Mouse (Mus musculus): ENCODE results near the gene Gm10217.
A peak's percentile ranks its signal among the peaks of the same experiment; 100 is the strongest.

Gm10217 gene

DNA sequence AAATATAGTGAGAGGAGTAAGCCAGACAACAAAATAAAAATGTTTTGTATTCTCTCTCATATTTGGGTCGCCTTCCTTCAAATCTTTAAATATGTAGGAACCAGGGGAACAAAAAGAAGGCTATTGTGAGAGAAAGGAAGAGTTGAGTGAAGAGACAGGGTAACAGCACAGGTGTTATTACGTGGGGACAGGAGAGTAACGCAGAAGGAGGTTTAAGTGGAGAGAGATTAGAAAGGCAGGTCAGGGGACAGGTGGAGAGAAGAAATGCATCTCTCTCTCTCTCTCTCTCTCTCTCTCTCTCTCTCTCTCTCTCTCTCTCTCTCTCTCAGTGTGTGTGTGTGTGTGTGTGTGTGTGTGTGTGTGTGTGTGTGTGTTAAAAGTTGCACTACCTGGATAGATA lies at the start of gene Gm10217:
Gm10217 (plus strand) TSS at position 301 of the 400 bp plus-strand sequence.
- DNase-seq: no peak

DNA sequence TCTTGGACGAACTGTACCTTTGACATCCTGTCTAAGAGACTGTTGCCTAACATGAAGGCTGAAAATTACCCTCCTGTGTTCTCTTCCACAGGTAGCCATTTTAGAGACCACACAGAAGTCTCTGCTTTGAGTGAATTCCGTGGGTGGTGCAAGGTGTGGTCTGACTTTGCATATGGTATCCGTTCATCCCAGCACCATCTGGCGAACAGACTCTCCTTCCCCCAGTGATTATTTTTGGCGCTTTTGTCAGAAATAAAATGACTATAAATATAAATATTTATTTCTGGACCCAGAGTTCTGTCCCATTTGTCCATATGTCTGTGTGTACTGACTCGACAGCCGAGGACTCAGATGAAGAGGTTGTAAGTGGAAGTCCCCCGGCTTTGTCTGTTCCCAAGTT lies 39.3 kb upstream of the Gm10217 start:
- DNase-seq: no peak

DNA sequence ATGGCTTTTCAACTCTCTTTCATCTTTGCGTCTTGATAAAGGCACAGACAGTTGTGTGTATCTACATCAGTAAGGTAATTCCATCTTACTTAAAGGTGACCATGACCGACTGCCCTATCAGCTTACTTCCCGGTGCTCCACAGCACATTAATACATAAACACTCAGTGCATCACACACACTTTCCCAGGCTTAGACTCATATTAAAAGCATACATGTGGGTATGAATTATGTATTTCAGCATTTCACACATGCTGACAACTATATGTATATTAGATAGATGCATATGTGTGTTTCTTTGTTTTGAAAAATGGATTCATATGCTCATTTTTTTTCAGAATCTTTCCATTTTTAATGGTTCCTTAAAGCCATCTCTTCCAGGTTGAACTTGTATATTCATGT lies 23.8 kb upstream of the Gm10217 start:
- no peak for DNase-seq

DNA sequence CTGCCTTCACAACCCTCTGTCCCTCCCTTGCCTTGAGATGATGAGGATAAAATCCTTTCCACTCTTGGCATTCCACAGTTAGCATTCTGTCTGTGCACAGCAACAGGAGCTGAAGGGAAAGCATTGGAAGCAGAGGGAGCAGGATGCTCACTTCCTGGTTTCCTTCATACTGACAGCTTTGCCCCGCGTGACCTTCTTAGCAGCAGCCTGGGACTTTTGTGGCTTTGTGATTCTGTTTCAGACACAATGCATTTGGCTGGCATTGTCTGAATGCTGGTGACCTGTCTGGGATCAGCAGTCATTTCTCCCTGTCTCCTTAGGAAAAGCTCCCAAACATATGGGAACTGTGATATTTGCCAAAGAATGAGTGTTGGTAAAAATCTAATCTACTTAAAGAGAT lies 4.8 kb upstream of the Gm10217 start:
- DNase-seq: peak; percentile 2 to 4

DNA sequence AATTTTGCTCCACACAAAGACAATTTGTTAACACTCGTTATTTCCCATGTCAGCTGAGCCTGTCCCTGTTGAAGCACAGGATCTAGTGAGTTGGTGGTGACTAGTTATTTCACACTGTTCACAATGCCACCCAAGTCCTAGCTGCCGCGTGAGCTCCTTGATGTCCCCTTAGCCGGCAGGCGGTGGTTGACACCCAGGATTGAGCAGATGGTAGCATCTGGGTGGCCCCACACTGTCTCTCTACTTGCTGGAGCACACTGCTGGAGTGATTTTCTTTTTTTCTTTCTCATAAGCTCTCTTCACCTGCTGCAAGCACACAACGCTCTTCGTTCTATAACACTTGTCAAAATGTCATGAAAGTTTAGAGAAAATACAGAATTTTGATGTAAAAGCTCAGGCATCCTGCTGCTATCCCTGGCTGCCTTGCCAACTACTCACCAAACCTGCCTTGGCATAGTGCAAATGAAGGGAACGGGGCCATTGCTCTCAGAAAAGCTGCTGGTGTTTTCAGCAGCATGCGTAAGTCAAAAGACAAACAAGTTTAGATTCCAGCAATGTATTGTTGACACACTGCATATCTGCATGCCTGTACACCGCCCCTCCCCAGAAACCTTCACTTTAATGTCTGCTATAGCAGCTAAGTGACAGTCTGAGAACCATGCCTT lies 3.4 kb upstream of the Gm10217 start:
- no peak for DNase-seq

DNA sequence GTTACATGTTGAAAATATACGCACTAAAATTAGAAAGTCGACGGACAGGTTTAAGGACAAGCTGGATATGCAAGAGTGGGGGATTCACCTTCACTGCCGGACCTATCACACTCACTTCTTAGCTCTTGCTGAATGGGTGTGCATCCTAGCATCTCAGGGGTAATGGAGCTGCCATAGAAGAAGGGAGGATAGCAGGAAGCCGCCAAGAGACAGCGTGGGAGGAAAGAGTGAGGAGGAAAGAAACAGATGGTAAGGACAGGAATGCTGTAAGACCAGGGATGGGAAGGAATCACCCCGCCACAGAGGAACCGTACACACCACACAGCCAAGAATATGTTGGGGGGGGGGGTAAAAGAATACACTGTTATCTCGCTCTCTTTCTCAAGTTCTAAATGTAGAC lies 1.1 kb downstream of the Gm10217 start:
- no peak for DNase-seq

DNA sequence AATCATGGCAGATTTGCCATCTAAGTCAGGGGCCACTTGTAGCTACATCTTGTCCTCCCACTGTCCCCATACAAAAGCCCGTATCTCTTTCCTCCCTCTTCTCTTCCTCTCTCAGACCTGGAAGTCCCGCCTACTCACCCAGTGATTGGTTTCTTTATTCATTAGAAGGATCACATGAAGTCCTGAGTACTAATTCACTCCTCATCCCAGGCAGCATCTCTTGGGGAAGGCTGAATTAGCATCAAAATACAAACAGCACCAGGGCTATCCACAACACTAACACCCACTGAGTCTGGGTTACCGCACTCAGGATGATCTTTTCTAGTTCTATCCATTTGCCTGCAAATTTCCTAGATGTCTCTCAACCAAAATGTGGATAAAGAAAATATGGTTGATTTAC lies 4.0 kb downstream of the Gm10217 start:
- DNase-seq: no peak

DNA sequence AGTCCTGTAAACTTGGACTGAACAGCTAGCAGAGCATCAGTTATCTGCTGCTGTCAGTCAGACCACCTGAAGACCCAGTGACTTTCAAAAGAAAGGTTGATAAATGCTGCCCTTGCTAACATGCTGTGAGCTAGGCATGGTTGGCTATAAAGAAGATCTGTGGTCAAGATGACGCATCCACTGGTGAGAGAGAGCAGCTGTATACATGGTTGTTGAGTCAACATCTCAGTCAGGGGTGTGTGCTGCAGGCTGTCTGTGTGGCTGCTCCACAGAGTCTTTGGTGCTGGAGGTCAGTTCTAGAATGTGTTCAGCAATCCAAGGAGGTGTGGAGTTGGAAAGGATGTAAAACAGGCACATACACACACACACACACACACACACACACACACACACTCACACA lies 12.2 kb downstream of the Gm10217 start:
- DNase-seq: no peak

DNA sequence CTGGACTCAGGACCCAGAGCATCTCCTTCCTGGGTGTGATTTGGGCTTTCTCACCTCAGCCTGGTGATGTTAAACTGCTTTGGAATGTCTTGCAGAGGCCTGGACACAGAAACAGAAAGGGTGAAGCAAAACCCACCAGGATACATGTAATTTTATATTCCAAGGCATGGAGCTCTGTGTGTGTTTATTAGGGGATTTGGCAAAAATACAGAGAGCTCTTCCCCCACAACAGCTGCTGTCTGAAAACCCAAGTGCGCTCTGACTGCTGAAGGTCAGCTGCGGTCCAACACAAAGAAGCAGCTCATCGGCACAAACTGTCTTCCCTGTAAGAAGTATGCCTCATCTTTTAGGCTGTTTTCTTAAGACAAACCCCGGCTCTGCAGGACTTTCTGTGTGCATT lies 15.9 kb downstream of the Gm10217 start:
- DNase-seq: no peak

DNA sequence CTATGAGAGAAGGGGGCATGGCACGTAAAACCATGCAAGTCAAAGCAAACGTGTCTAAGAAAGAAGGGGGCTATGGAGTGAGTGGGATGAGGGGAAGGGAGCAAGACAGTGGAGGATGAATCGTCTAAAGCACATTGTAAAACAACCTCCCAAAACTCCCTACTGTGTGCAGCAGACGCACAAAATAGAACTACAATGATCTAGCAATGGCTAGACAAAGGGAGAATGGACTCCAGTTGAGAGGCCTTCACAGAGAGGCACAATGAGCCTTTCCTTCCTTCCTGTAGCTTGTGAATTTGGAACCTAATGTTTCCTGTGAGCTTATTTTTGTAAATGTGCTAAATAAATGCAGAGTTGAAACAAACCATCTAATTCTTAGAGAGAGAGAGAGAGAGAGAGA lies 22.7 kb downstream of the Gm10217 start:
- DNase-seq: no peak

DNA sequence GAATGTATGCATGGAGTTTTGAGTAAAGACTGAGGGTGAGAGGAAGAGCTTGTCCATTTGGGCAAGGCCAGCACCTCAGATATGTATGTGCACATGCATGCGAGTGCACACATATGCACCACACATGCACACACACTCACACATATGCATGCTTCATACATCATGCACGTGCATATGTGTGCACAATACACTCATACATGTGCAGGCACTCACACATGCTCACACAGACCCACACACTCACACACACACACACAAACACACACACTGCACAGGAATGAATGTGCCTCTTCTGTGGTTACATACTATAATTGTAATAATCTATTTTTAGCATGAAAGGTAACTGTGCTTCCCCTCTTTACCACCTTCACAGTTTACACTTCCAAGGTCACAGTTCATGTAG lies 35.1 kb downstream of the Gm10217 start:
- DNase-seq: no peak

DNA sequence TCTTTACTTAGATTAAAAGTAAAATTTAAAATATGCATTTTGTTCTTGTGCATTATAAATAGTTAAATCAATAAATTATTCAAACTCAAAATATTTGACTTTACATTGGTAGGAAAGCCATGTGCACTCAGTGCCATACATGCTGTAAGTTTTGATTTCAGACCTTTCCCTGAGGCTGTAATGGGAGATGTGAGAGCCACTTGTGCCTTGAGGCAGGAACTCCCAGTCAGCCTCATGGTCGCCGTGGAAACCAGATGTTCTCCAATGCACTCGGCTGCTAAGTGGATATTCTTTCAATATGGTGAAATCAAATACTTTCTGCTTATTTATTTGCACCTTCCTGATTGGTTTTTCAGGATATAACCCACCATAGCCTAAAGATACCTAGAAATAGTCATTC lies 35.6 kb downstream of the Gm10217 start:
- no peak for DNase-seq
